Comparison of ENCODE assay signal across 25 mouse cellular contexts in the genomic region with DNA sequence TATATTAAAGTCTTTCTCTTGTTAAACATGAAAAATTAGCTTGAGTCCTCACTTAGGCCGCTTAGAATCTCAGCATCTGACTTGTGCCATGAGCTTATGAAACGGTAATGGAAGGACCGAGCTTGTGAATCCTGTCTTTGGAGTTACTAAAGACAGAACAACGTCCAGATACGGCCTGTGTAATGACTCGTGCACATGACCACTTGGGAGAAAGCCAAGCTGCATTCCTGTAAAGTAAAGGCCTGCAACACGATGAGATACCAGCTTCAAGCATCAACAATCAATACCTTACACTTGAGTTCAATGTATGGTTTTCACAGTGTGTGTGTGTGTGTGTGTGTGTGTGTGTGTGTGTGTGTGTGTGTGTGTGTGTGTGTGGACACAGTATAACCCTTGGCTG. TPM values are rescaled to one million over a fixed set of nuclear protein-coding genes. Genes with fewer than 3 reads are reported as not detected.
A peak's percentile ranks its signal among the peaks of the same experiment; 100 is the strongest.
DNase-seq lines count a peak whose midpoint lies in the region; ATAC-seq and TF ChIP-seq lines count a peak whose summit lies in the region.
"Had no signal": no experiment of that assay in that cellular context is flagged by ENCODE, and none has a peak within 500 bp of the region (broad histone marks: within the 10 kb centered on the region; RNA-seq: fewer than 3 reads in every experiment).

No protein-coding gene starts in this region.

- no peaks in the 10 kb centered on the region for H3K27me3 ChIP-seq in intestine, postnatal 0 days (replicated peaks; ENCODE audit: control insufficient read depth, insufficient read depth, low read length)
- H3K27me3 ChIP-seq in intestine, embryonic 15.5 days (replicated peaks), result no peaks in the 10 kb centered on the region
- H3K27me3 ChIP-seq in CH12.LX (replicated peaks), result no peaks in the 10 kb centered on the region
- no peaks in the 10 kb centered on the region for H3K27me3 ChIP-seq in liver, embryonic 11.5 days (replicated peaks; ENCODE audit: control insufficient read depth, insufficient read depth, low read length)
- H3K27me3 ChIP-seq: embryonic facial prominence, embryonic 12.5 days; forebrain, embryonic 13.5 days; forebrain, embryonic 15.5 days; Patski had no signal

- TF ChIP-seq EP300 in CH12.LX (IDR thresholded peaks at IDR 0.05; ENCODE audit: low read length), result no peak

- no peak overlapping the region; the same call in 1 of the 2 replicates for H3K27ac ChIP-seq in intestine, postnatal 0 days (ENCODE audit: low read depth, low read length)
- no peak overlapping the region for H3K27ac ChIP-seq in intestine, embryonic 15.5 days
- H3K27ac ChIP-seq in CH12.LX (ENCODE audit: insufficient read depth, low read depth), result peak overlapping the region; percentile 89; the same call in 1 of the 2 replicates
- no peak overlapping the region for H3K27ac ChIP-seq in liver, embryonic 11.5 days (ENCODE audit: low read depth, low read length)
- H3K27ac ChIP-seq: embryonic facial prominence, embryonic 10.5 days; embryonic facial prominence, embryonic 12.5 days; forebrain, embryonic 13.5 days; forebrain, embryonic 15.5 days had no signal

- DNase-seq in kidney, postnatal 25 days, result peak; percentile 49 to 53
- no peak for DNase-seq in kidney, adult 18-20 months
- DNase-seq in 3T3-L1 (ENCODE audit: low read depth, low spot score) (peak; percentile 9), CH12.LX (ENCODE audit: extremely low read depth) (no peak)
- DNase-seq in liver, embryonic 11.5 days (ENCODE audit: low spot score), result no peak
- no peak for DNase-seq in ovary, adult 18-20 months (ENCODE audit: low spot score)
- DNase-seq: adrenal gland, adult 8-10 months; adrenal gland, postnatal 14 days; adrenal gland, postnatal 36 days; B cell, adult 2 months; cerebellum, adult 11-12 months; cerebellum, adult 2 months; cerebellum, adult 9-10 months; cerebellum, postnatal 10 days; cerebellum, postnatal 25 days; forebrain, postnatal 0 days had no signal

- peak; percentile 23; the same call in 1 of the 2 replicates for ATAC-seq in intestine, postnatal 0 days
- ATAC-seq in intestine, embryonic 15.5 days, result no peak
- ATAC-seq in liver, embryonic 11.5 days (replicated peaks; ENCODE audit: low FRiP score), result no peak
- ATAC-seq: activated CD4-positive, CD25-positive, alpha-beta regulatory T cell, adult 4 months; CD4-positive, CD25-positive, alpha-beta regulatory T cell, adult 4 months; forebrain, embryonic 13.5 days; forebrain, embryonic 15.5 days; forebrain, postnatal 0 days; Patski had no signal

- H3K9ac ChIP-seq in intestine, postnatal 0 days (ENCODE audit: low read depth, low read length), result no peak overlapping the region
- H3K9ac ChIP-seq in intestine, embryonic 15.5 days, result no peak overlapping the region
- H3K9ac ChIP-seq in CH12.LX (ENCODE audit: insufficient read depth, low read depth), result no peak overlapping the region
- H3K9ac ChIP-seq in liver, embryonic 11.5 days (ENCODE audit: low read depth, low read length), result no peak overlapping the region
- H3K9ac ChIP-seq: embryonic facial prominence, embryonic 12.5 days; forebrain, embryonic 13.5 days; forebrain, embryonic 15.5 days; forebrain, postnatal 0 days had no signal

- WGBS in intestine, postnatal 0 days, result 44% methylated on average over 7 of the region's 7 CpGs
- 63% methylated on average over 7 of the region's 7 CpGs for WGBS in intestine, embryonic 15.5 days
- WGBS in liver, embryonic 11.5 days, result 82% methylated on average over 7 of the region's 7 CpGs

- TF ChIP-seq POLR2A in CH12.LX (IDR thresholded peaks at IDR 0.05; ENCODE audit: low read depth, low read length), result no peak

- no peak overlapping the region for H3K4me2 ChIP-seq in intestine, postnatal 0 days (replicated peaks; ENCODE audit: low read depth)
- no peak overlapping the region for H3K4me2 ChIP-seq in intestine, embryonic 15.5 days (replicated peaks)
- no peak overlapping the region for H3K4me2 ChIP-seq in CH12.LX (ENCODE audit: insufficient read depth, low read depth, poor library complexity, severe bottlenecking)
- H3K4me2 ChIP-seq in liver, embryonic 11.5 days, result no peak overlapping the region
- H3K4me2 ChIP-seq: embryonic facial prominence, embryonic 12.5 days; forebrain, embryonic 13.5 days; forebrain, embryonic 15.5 days had no signal

- TF ChIP-seq CTCF in intestine, postnatal 0 days (IDR thresholded peaks at IDR 0.05; ENCODE audit: low read depth), result no peak
- TF ChIP-seq CTCF in CH12.LX (conservative IDR thresholded peaks at IDR 0.05 in 1 of 2, IDR thresholded peaks at IDR 0.05 in 1 of 2; ENCODE audit: low read depth in 2 of 2, low read length in 2 of 2), result no peak

- peaks cover 62% of the 10 kb centered on the region for H3K79me2 ChIP-seq in CH12.LX (replicated peaks; ENCODE audit: control insufficient read depth, extremely low read depth, insufficient read depth, poor library complexity, severe bottlenecking)

- no peaks in the 10 kb centered on the region; the same call in 1 of the 2 replicates for H3K4me1 ChIP-seq in intestine, postnatal 0 days (replicated peaks; ENCODE audit: control insufficient read depth, insufficient read depth, low read length)
- no peaks in the 10 kb centered on the region; the same call in 1 of the 2 replicates for H3K4me1 ChIP-seq in intestine, embryonic 15.5 days (replicated peaks)
- H3K4me1 ChIP-seq in CH12.LX (ENCODE audit: control insufficient read depth in 1 of 2, insufficient read depth in 2 of 2), result peaks cover 16 to 70% of the 10 kb centered on the region in 2 experiments
- H3K4me1 ChIP-seq in liver, embryonic 11.5 days (replicated peaks; ENCODE audit: control insufficient read depth, insufficient read depth, low read length), result no peaks in the 10 kb centered on the region
- H3K4me1 ChIP-seq: embryonic facial prominence, embryonic 12.5 days; forebrain, embryonic 13.5 days; forebrain, embryonic 15.5 days had no signal

- no peak overlapping the region for H3K4me3 ChIP-seq in intestine, postnatal 0 days (ENCODE audit: low read depth, low read length)
- H3K4me3 ChIP-seq in intestine, embryonic 15.5 days (replicated peaks), result no peak overlapping the region
- no peak overlapping the region for H3K4me3 ChIP-seq in CH12.LX (replicated peaks in 1 of 3; ENCODE audit: low read depth in 2 of 3, low read length in 2 of 3, poor library complexity in 1 of 3)
- no peak overlapping the region for H3K4me3 ChIP-seq in liver, embryonic 11.5 days (ENCODE audit: low read depth, low read length)
- H3K4me3 ChIP-seq: embryonic facial prominence, embryonic 10.5 days; embryonic facial prominence, embryonic 12.5 days; forebrain, embryonic 13.5 days; forebrain, embryonic 15.5 days had no signal

- in situ Hi-C loops in CH12.LX (cut with MboI; ENCODE audit: low pct_ligation_motif_present, low pct_unique_long_range_greater_than_20kb, low sequenced_read_pairs), result no loop called here

- H3K9me3 ChIP-seq in intestine, postnatal 0 days (ENCODE audit: control insufficient read depth), result no peaks in the 10 kb centered on the region
- no peaks in the 10 kb centered on the region for H3K9me3 ChIP-seq in intestine, embryonic 15.5 days
- H3K9me3 ChIP-seq in CH12.LX (replicated peaks; ENCODE audit: low read length), result peaks cover 9% of the 10 kb centered on the region
- H3K9me3 ChIP-seq in liver, embryonic 11.5 days (ENCODE audit: control insufficient read depth, low read length), result no peaks in the 10 kb centered on the region
- H3K9me3 ChIP-seq: embryonic facial prominence, embryonic 10.5 days; embryonic facial prominence, embryonic 12.5 days; forebrain, embryonic 13.5 days; forebrain, embryonic 15.5 days had no signal

- no peak for TF ChIP-seq RAD21 in CH12.LX (IDR thresholded peaks at IDR 0.05; ENCODE audit: low read depth, low read length)

- H3K36me3 ChIP-seq in intestine, postnatal 0 days (ENCODE audit: control insufficient read depth, insufficient read depth), result peaks cover 18% of the 10 kb centered on the region; the same call in 1 of the 2 replicates
- H3K36me3 ChIP-seq in intestine, embryonic 15.5 days, result 0 out of 2 replicates have a peak, but pooled peaks cover 3% of the 10 kb centered on the region
- peaks cover 22 to 47% of the 10 kb centered on the region in 2 experiments for H3K36me3 ChIP-seq in CH12.LX (replicated peaks in 1 of 2; ENCODE audit: control insufficient read depth in 1 of 2, insufficient read depth in 1 of 2, low read length in 1 of 2)
- H3K36me3 ChIP-seq in liver, embryonic 11.5 days (ENCODE audit: control insufficient read depth, insufficient read depth, low read length), result no peaks in the 10 kb centered on the region
- H3K36me3 ChIP-seq: embryonic facial prominence, embryonic 10.5 days; embryonic facial prominence, embryonic 12.5 days; forebrain, embryonic 15.5 days had no signal

- dilution Hi-C loops in CH12.LX (cut with MboI; ENCODE audit: extremely low pct_ligation_motif_present, extremely low pct_unique_long_range_greater_than_20kb, low sequenced_read_pairs), result no loop called here

RNA-seq across cellular contexts. Expression of a gene that starts 20.9 kb away (rescaled TPM):
- polyA plus RNA-seq in intestine, postnatal 0 days (2015; fragmentation: Nextera tagmentation; extraction: Ambion mirVana), result 188 TPM in 2 replicates
- 51.0 and 56.3 TPM in 2 replicates for polyA plus RNA-seq in intestine, embryonic 15.5 days (2015; fragmentation: Nextera tagmentation; extraction: Ambion mirVana)
- total RNA-seq in CH12.LX (2012; rRNA removed) (43.3 and 50.4 TPM in 2 replicates), CH12.LX (2014; rRNA removed) (23.8 and 27.8 TPM in 2 replicates)
- 40.0 and 45.4 TPM in 2 replicates for polyA plus RNA-seq in CH12.LX (2012; ENCODE audit: insufficient read length, low read depth)
- polyA plus RNA-seq in liver, embryonic 11.5 days (2014; fragmentation: Nextera tagmentation; extraction: Ambion mirVana), result 8.3 and 10.0 TPM in 2 replicates

RNA-seq across cellular contexts. Expression of a gene that starts 30.0 kb away (rescaled TPM):
- polyA plus RNA-seq in intestine, postnatal 0 days (2015; fragmentation: Nextera tagmentation; extraction: Ambion mirVana), result 300 and 317 TPM in 2 replicates
- 270 and 308 TPM in 2 replicates for polyA plus RNA-seq in intestine, embryonic 15.5 days (2015; fragmentation: Nextera tagmentation; extraction: Ambion mirVana)
- total RNA-seq in CH12.LX (2012; rRNA removed), result 309 and 328 TPM in 2 replicates
- total RNA-seq in CH12.LX (2014; rRNA removed), result 87.9 and 97.1 TPM in 2 replicates
- polyA plus RNA-seq in CH12.LX (2012; ENCODE audit: insufficient read length, low read depth), result 230 and 281 TPM in 2 replicates
- polyA plus RNA-seq in liver, embryonic 11.5 days (2014; fragmentation: Nextera tagmentation; extraction: Ambion mirVana), result 309 and 329 TPM in 2 replicates

RNA-seq across cellular contexts. Expression of a gene that starts 34.7 kb away (rescaled TPM):
- 49.4 and 53.7 TPM in 2 replicates for polyA plus RNA-seq in intestine, postnatal 0 days (2015; fragmentation: Nextera tagmentation; extraction: Ambion mirVana)
- polyA plus RNA-seq in intestine, embryonic 15.5 days (2015; fragmentation: Nextera tagmentation; extraction: Ambion mirVana), result 110 and 112 TPM in 2 replicates
- total RNA-seq in CH12.LX (2012; rRNA removed), result 0.08 and 0.17 TPM in 2 replicates
- 0.08 and 0.11 TPM in 2 replicates for total RNA-seq in CH12.LX (2014; rRNA removed)
- 0.10 TPM in 1 of 2 replicates, not detected in the other for polyA plus RNA-seq in CH12.LX (2012; ENCODE audit: insufficient read length, low read depth)
- polyA plus RNA-seq in liver, embryonic 11.5 days (2014; fragmentation: Nextera tagmentation; extraction: Ambion mirVana), result 56.6 and 57.6 TPM in 2 replicates
- polyA plus RNA-seq: CD4-positive, CD25-positive, alpha-beta regulatory T cell, adult 4 months had no signal

RNA-seq across cellular contexts. Expression of a gene that starts 36.1 kb away (rescaled TPM):
- polyA plus RNA-seq in intestine, postnatal 0 days (2015; fragmentation: Nextera tagmentation; extraction: Ambion mirVana), result 35.5 and 36.4 TPM in 2 replicates
- polyA plus RNA-seq in intestine, embryonic 15.5 days (2015; fragmentation: Nextera tagmentation; extraction: Ambion mirVana), result 41.7 and 48.8 TPM in 2 replicates
- total RNA-seq in CH12.LX (2012; rRNA removed), result 37.3 and 38.8 TPM in 2 replicates
- 34.6 and 34.7 TPM in 2 replicates for total RNA-seq in CH12.LX (2014; rRNA removed)
- 88.9 and 111 TPM in 2 replicates for polyA plus RNA-seq in CH12.LX (2012; ENCODE audit: insufficient read length, low read depth)
- polyA plus RNA-seq in liver, embryonic 11.5 days (2014; fragmentation: Nextera tagmentation; extraction: Ambion mirVana), result 42.3 and 46.7 TPM in 2 replicates

Comparison
In these comparisons a context has a peak if more than half of its experiments do, and no peak if none do; other contexts are left out.
1. DNase-seq: peak in kidney, postnatal 25 days (2 of 2) and 3T3-L1 (single experiment); none in kidney, adult 18-20 months (single experiment), CH12.LX (single experiment), liver, embryonic 11.5 days (single experiment) and ovary, adult 18-20 months (single experiment).
2. RNA of a gene that starts 34.7 kb away (polyA plus RNA-seq): 110 to 112 TPM in intestine, embryonic 15.5 days, 56.6 to 57.6 TPM in liver, embryonic 11.5 days and 49.4 to 53.7 TPM in intestine, postnatal 0 days; 0.10 TPM in CH12.LX; every median in the first group is over 10 times any median in the second.